Mouse (Mus musculus) thymus, postnatal 14 days (tissue): ENCODE measurements around the gene Abraxas1.
A peak's percentile ranks its signal among the peaks of the same experiment; 100 is the strongest.

ENCODE experiments used
- DNase-seq: peaks from one replicate; pipeline ENCODE4 v3.0.0; 2021

Gene Abraxas1

GRCm38 (mm10) chr5:100820483-100821184 lies at the start of gene Abraxas1:
Gene Abraxas1, minus strand, starts transcription at chr5:100820965.
- DNase-seq: peak; percentile 94

- no peak for DNase-seq
Measured at GRCm38 (mm10) chr5:100869197-100869895, 48.6 kb upstream of the Abraxas1 start.

- no peak for DNase-seq
Measured at GRCm38 (mm10) chr5:100866183-100866582, 45.4 kb upstream of the Abraxas1 start.

- no peak for DNase-seq
Measured at GRCm38 (mm10) chr5:100864438-100864837, 43.7 kb upstream of the Abraxas1 start.

- no peak for DNase-seq
Measured at GRCm38 (mm10) chr5:100863091-100863490, 42.3 kb upstream of the Abraxas1 start.

- no peak for DNase-seq
Measured at GRCm38 (mm10) chr5:100861811-100862210, 41.0 kb upstream of the Abraxas1 start.

- no peak for DNase-seq
Measured at GRCm38 (mm10) chr5:100861140-100861539, 40.4 kb upstream of the Abraxas1 start.

- DNase-seq: no peak
Measured at GRCm38 (mm10) chr5:100860417-100861053, 39.8 kb upstream of the Abraxas1 start.

GRCm38 (mm10) chr5:100856552-100856951 lies 35.8 kb upstream of the Abraxas1 start:
- peak; percentile 53 for DNase-seq

GRCm38 (mm10) chr5:100853963-100854362 lies 33.2 kb upstream of the Abraxas1 start:
- no peak for DNase-seq

GRCm38 (mm10) chr5:100847143-100847542 lies 26.4 kb upstream of the Abraxas1 start:
- DNase-seq: no peak

- no peak for DNase-seq
Measured at GRCm38 (mm10) chr5:100846599-100846920, 25.8 kb upstream of the Abraxas1 start.

- peak; percentile 65 for DNase-seq
Measured at GRCm38 (mm10) chr5:100845848-100846598, 25.3 kb upstream of the Abraxas1 start.

GRCm38 (mm10) chr5:100845485-100845847 lies 24.7 kb upstream of the Abraxas1 start, which contains the start of gene Gpat3:
Gene Gpat3, plus strand, starts transcription at chr5:100845713.
- peak; percentile 26 for DNase-seq

- no peak for DNase-seq
Measured at GRCm38 (mm10) chr5:100844485-100844884, 23.7 kb upstream of the Abraxas1 start.

- no peak for DNase-seq
Measured at GRCm38 (mm10) chr5:100837907-100838306, 17.1 kb upstream of the Abraxas1 start.

GRCm38 (mm10) chr5:100835862-100836538 lies 15.2 kb upstream of the Abraxas1 start:
- no peak for DNase-seq

- DNase-seq: no peak
Measured at GRCm38 (mm10) chr5:100833841-100834240, 13.1 kb upstream of the Abraxas1 start.

- DNase-seq: no peak
Measured at GRCm38 (mm10) chr5:100832680-100833079, 11.9 kb upstream of the Abraxas1 start.

GRCm38 (mm10) chr5:100828701-100829100 lies 7.9 kb upstream of the Abraxas1 start:
- DNase-seq: no peak

GRCm38 (mm10) chr5:100826531-100826930 lies 5.8 kb upstream of the Abraxas1 start:
- DNase-seq: peak; percentile 35

- DNase-seq: peak; percentile 47
Measured at GRCm38 (mm10) chr5:100825975-100826374, 5.2 kb upstream of the Abraxas1 start.

- DNase-seq: peak; percentile 60
Measured at GRCm38 (mm10) chr5:100822826-100823225, 2.1 kb upstream of the Abraxas1 start.
